Mouse (Mus musculus) lung, adult 2 months (tissue): ENCODE measurements around the gene Ndufs2.

Experiments
- CTCF ChIP-seq: fragments of 200-500 bp; IDR thresholded peaks from 2 replicates; pipeline ENCODE4 v1.5.1; 2011; ENCODE audit warnings: mild to moderate bottlenecking, low read length, control low read depth; ENCODE audit not compliant: insufficient read depth
- POLR2A ChIP-seq: fragments of 200-500 bp; IDR thresholded peaks from 2 replicates; pipeline ENCODE4 v1.6.1; 2011; ENCODE audit warnings: low read depth, mild to moderate bottlenecking, control low read depth, low read length, borderline replicate concordance; ENCODE audit errors: extremely low read depth

- TF ChIP-seq CTCF (no peak), POLR2A (no peak)
Measured at GRCm38 (mm10) chr1:171278436-171278835, 27.2 kb upstream of the Ndufs2 start.
